Mouse (Mus musculus) heart, adult 2 months (tissue): ENCODE results near the gene Chd3. TPM values are rescaled to one million over a fixed set of nuclear protein-coding genes. Genes with fewer than 3 reads are reported as not detected.
A peak's percentile ranks its signal among the peaks of the same experiment; 100 is the strongest.

Experiments
- DNase-seq, 2 experiments: peaks; one replicate each; pipeline ENCODE4 v3.0.0; 2021
- H3K27ac ChIP-seq: fragments of 200-600 bp; 2 replicates; pipeline ENCODE4 v1.8.1; 2022
- H3K27me3 ChIP-seq: fragments of 200-500 bp; 2 replicates; pipeline ENCODE4 v1.6.1; 2012; ENCODE audit warnings: mild to moderate bottlenecking, low read length, inconsistent platforms, mixed read lengths; ENCODE audit not compliant: control insufficient read depth, insufficient read depth
- H3K36me3 ChIP-seq: fragments of 200-500 bp; 2 replicates; pipeline ENCODE4 v1.6.1; 2012; ENCODE audit warnings: low read length, inconsistent platforms; ENCODE audit not compliant: control insufficient read depth, insufficient read depth
- H3K4me1 ChIP-seq: fragments of 200-500 bp; 2 replicates; pipeline ENCODE4 v1.6.1; 2011; ENCODE audit warnings: low read length; ENCODE audit not compliant: control insufficient read depth, insufficient read depth
- H3K4me3 ChIP-seq: fragments of 200-600 bp; 2 replicates; pipeline ENCODE4 v1.8.1; 2022
- H3K79me2 ChIP-seq: fragments of 200-500 bp; replicated peaks from 2 replicates; pipeline ENCODE4 v1.6.1; 2012; ENCODE audit warnings: mild to moderate bottlenecking, inconsistent platforms, low read length, moderate library complexity, mixed read lengths; ENCODE audit not compliant: control insufficient read depth, insufficient read depth
- H3K9ac ChIP-seq: fragments of 200-500 bp; 2 replicates; pipeline ENCODE4 v1.6.1; 2012; ENCODE audit warnings: low read depth, mild to moderate bottlenecking, control low read depth, inconsistent platforms, low read length, mixed read lengths
- CTCF ChIP-seq: fragments of 200-600 bp; IDR thresholded peaks from 2 replicates; pipeline ENCODE4 v1.8.1; 2022; ENCODE audit warnings: antibody characterized with exemption, mild to moderate bottlenecking, moderate library complexity
- EP300 ChIP-seq: fragments of 200-500 bp; IDR thresholded peaks from 2 replicates; pipeline ENCODE4 v1.6.1; 2011; ENCODE audit warnings: low read depth, low read length, control low read depth; ENCODE audit not compliant: insufficient read depth
- POLR2A ChIP-seq: fragments of 200-500 bp; IDR thresholded peaks from 2 replicates; pipeline ENCODE4 v1.6.1; 2011; ENCODE audit warnings: mild to moderate bottlenecking, low read depth, low read length, control low read depth; ENCODE audit not compliant: insufficient read depth
- whole genome bisulfite sequencing: fragments of 180-500 bp; shearing (Covaris S2); methylation state at CpG from one replicate; pipeline ENCODE4 v1.1.7; 2018; 5-methylcytosine and 5-hydroxymethylcytosine counted together
- intact Hi-C: fragments of 180-260 bp; cut with DNase I; formaldehyde crosslinking; loops from one replicate; pipeline ENCODE4 v1.15.1; 2025
- long read RNA-seq: library from polyadenylated mRNA; stranded (forward); transcript quantifications from one replicate; pipeline ENCODE4 v2.0.0, GENCODE M21; 2021
- polyA plus RNA-seq: library from polyadenylated mRNA; depleted of rRNA; stranded (reverse); fragments of >200 nt; gene quantifications from 2 replicates; pipeline ENCODE4 v1.2.3, GENCODE M21; 2012; rRNA removed
- total RNA-seq, 2 experiments: library from RNA; stranded (reverse); gene quantifications; 2 replicates each; pipeline ENCODE4 v1.2.3; 2021

Gene Chd3
- total RNA-seq: 10 to 100 TPM; 18.3 to 20.2 TPM
- polyA plus RNA-seq: 20.3 and 22.2 TPM in 2 replicates
- long read RNA-seq, partial matches to known transcripts: 2 of 7 reads
- long read RNA-seq, other reads (novel, unspliced or antisense): 4 of 7 reads

- intact Hi-C loops: no loop called here
- 4% methylated on average over 19 of the region's 34 CpGs for WGBS
- Histone ChIP-seq H3K4me3 (peak within 1 kb of the TSS; percentile 84), H3K4me1 (peaks cover 17% of the 10 kb centered on the region), H3K79me2 (no peaks in the 10 kb centered on the region), H3K9ac (peak within 1 kb of the TSS; percentile 95), H3K27ac (peak within 1 kb of the TSS; percentile 85), H3K27me3 (no peaks in the 10 kb centered on the region), H3K36me3 (no peaks in the 10 kb centered on the region)
- no peak for DNase-seq
- TF ChIP-seq CTCF (no peak), EP300 (no peak), POLR2A (no peak)
Measured at GRCm38 (mm10) chr11:69369215-69369989, at the start of gene Chd3. Gene Chd3, minus strand, starts transcription at chr11:69369406.

- H3K9ac ChIP-seq: peak overlapping the region; percentile 78
- H3K4me1 ChIP-seq: peaks cover 12% of the 10 kb centered on the region
- H3K79me2 ChIP-seq: no peaks in the 10 kb centered on the region
- H3K36me3 ChIP-seq: no peaks in the 10 kb centered on the region
- DNase-seq: peak; percentile 93 to 95
- peak overlapping the region; percentile 81 for H3K4me3 ChIP-seq
- no peaks in the 10 kb centered on the region for H3K27me3 ChIP-seq
- WGBS: under 1% methylated on average over 39 of the region's 39 CpGs
- TF ChIP-seq POLR2A (peak; percentile 97), EP300 (peak; percentile 96), CTCF (no peak)
- peak overlapping the region; percentile 99 for H3K27ac ChIP-seq
- intact Hi-C loops: loop anchor here (1.0 to 10.0 kb wide), 3 partner anchors 7 to 577 kb away; partner anchors contain the start of genes Gabarap and Phf23
Measured at GRCm38 (mm10) chr11:69417449-69418384, 48.5 kb upstream of the Chd3 start.

- no peak for TF ChIP-seq POLR2A
- no peak for TF ChIP-seq CTCF
- TF ChIP-seq EP300: no peak
- WGBS: 8% methylated on average over 8 of the region's 8 CpGs
- Histone ChIP-seq H3K79me2 (no peaks in the 10 kb centered on the region), H3K4me1 (peaks cover 16% of the 10 kb centered on the region), H3K4me3 (peak overlapping the region; percentile 81; the same call in 1 of the 2 replicates), H3K9ac (peak overlapping the region; percentile 25; the same call in 1 of the 2 replicates), H3K27me3 (no peaks in the 10 kb centered on the region), H3K27ac (peak overlapping the region; percentile 99), H3K36me3 (peaks cover 2% of the 10 kb centered on the region; the same call in 1 of the 2 replicates)
- intact Hi-C loops: loop anchor here (5.0 to 10.0 kb wide), 2 partner anchors 160 to 578 kb away; partner anchors contain the start of genes Gabarap and Phf23
- no peak for DNase-seq
Measured at GRCm38 (mm10) chr11:69416921-69417448, 47.8 kb upstream of the Chd3 start.

GRCm38 (mm10) chr11:69416509-69416908 is 47.3 kb upstream of the Chd3 start:
- Histone ChIP-seq H3K79me2 (no peaks in the 10 kb centered on the region), H3K4me1 (peaks cover 19% of the 10 kb centered on the region), H3K36me3 (peaks cover 3% of the 10 kb centered on the region; the same call in 1 of the 2 replicates), H3K27ac (peak overlapping the region; percentile 99), H3K4me3 (peak overlapping the region; percentile 25), H3K9ac (no peak overlapping the region), H3K27me3 (no peaks in the 10 kb centered on the region)
- intact Hi-C loops: loop anchor here (5.0 to 10.0 kb wide), 2 partner anchors 161 to 578 kb away; partner anchors contain the start of genes Gabarap and Phf23
- 4% methylated on average over 4 of the region's 4 CpGs for WGBS
- no peak for TF ChIP-seq EP300
- TF ChIP-seq CTCF: no peak
- TF ChIP-seq POLR2A: no peak
- DNase-seq: no peak
